Mouse (Mus musculus): ENCODE data around the gene Trim9.
A peak's percentile ranks its signal among the peaks of the same experiment; 100 is the strongest.

The Trim9 gene

GRCm38 (mm10) chr12:70347202-70347841 is at the start of gene Trim9:
Gene Trim9, minus strand, starts transcription at chr12:70347614.
- peak; percentile 59 to 67 for DNase-seq (ENCODE audit: low spot score in 2 of 2)

- no peak for DNase-seq (ENCODE audit: low spot score in 2 of 2)
Measured at GRCm38 (mm10) chr12:70395061-70395460, 47.6 kb upstream of the Trim9 start.

- DNase-seq (ENCODE audit: low spot score in 2 of 2), result no peak
Measured at GRCm38 (mm10) chr12:70391236-70391635, 43.8 kb upstream of the Trim9 start.

DNA sequence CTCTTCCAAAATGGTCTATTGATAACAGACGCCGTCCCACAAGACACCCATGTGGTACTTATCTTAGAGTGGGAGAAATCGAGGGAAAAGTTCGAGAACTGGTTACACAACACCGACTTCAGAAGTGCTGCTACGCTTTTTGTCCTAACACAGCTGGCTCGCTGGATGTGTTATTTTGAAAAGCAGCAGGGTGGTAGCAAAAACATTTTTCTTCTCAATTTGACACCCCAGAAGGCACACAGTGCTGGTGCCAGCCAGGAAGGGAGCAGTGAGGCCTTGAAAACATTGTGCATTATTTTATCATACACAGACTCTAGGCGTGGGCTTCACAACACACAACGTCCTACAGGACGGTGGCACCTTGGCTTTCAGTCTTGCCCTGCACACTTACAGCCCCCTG is 27.6 kb upstream of the Trim9 start:
- no peak for DNase-seq (ENCODE audit: low spot score in 2 of 2)

GRCm38 (mm10) chr12:70372874-70373273 is 25.5 kb upstream of the Trim9 start:
- no peak for DNase-seq (ENCODE audit: low spot score in 2 of 2)

- DNase-seq (ENCODE audit: low spot score in 2 of 2), result no peak
Measured at GRCm38 (mm10) chr12:70369348-70369747, 21.9 kb upstream of the Trim9 start.

DNA sequence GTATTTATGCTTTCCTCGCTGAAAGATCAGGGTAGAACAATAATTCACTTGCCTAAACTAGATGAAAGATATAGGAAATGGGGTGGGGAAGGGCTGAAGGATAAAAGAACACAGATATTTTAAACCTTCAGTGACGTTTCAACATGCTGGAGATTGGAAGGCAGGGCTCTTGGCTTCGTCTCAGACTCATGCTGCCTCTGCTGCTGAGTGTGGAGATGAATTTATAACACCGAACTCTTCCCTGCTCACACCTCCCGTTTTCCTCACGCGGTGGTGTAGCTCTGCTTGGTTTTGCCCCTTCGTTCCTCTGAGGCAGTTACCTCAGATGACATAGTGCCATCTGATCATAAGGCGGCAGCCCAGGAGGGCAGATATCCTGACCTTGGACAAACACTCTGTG is 21.4 kb upstream of the Trim9 start:
- no peak for DNase-seq (ENCODE audit: low spot score in 2 of 2)

GRCm38 (mm10) chr12:70367326-70368248 is 20.2 kb upstream of the Trim9 start:
- peak; percentile 10 to 27 for DNase-seq (ENCODE audit: low spot score in 2 of 2)

GRCm38 (mm10) chr12:70363016-70363415 is 15.6 kb upstream of the Trim9 start:
- DNase-seq (ENCODE audit: low spot score in 2 of 2), result no peak

- no peak for DNase-seq (ENCODE audit: low spot score in 2 of 2)
Measured at GRCm38 (mm10) chr12:70360276-70360675, 12.9 kb upstream of the Trim9 start.

DNA sequence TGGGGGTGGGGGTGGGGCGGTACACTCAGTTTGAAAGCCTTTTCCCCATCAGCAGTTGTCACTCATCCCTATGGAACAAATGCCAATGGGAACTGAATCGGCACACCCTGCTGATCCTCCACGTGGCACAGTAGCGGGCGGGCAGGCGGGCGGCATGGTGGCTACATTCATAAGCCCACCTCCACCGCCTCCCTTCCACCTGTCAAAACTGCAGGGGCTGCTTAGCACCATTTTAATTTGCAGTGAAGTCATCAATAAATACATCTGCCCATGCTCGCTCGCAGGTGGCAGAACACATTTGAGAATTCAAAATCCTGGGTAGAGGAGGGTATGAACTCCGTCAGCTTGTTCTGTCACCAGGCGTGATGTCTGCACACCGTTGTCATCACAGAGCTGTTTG is 12.0 kb upstream of the Trim9 start:
- DNase-seq (ENCODE audit: low spot score in 2 of 2), result no peak

GRCm38 (mm10) chr12:70354926-70355325 is 7.5 kb upstream of the Trim9 start:
- DNase-seq (ENCODE audit: low spot score in 2 of 2), result no peak

DNA sequence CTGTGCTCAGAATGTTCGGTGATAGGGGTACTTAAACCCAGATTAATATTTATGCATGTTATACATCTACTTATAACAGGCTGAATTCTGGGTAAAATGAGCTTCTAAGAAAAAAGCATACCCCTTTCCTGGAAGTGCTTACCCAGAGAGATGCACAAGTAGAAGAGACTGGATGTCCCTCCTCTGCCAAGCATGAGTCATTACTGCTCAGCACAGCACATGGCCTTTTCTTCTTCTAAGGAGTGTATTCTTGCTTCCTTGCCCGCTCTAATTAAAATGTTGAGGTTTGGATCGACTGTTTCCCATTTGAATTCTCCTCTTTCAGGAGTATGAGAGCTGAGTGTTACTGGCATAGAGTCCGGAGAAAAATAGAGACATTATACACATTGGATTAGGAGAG is 3.1 kb upstream of the Trim9 start:
- DNase-seq (ENCODE audit: low spot score in 2 of 2), result no peak

GRCm38 (mm10) chr12:70349788-70350187 is 2.4 kb upstream of the Trim9 start:
- DNase-seq (ENCODE audit: low spot score in 2 of 2), result no peak

DNA sequence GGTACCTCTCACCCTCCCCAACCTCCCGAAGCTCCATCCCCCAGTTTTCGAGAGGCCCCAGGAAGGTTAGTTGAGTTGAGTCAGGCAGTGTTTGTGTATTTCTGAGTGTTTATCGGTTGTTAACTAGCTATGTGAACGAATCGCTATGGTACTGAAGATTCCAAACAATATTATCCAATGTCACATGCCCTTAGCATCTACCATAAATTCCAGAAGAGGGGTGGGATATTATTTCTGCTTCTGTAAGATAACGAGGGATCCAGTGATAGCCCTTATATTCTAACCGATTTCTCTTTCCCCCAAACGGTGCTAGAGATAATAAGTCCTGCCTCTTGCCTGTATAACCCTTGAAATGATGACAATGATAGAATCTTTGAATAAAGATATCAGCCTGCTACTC is 612 bp upstream of the Trim9 start:
- no peak for DNase-seq (ENCODE audit: low spot score in 2 of 2)

GRCm38 (mm10) chr12:70346139-70347026 is 1.0 kb downstream of the Trim9 start:
- DNase-seq (ENCODE audit: low spot score in 2 of 2), result no peak

GRCm38 (mm10) chr12:70345531-70346138 is 1.8 kb downstream of the Trim9 start:
- no peak for DNase-seq (ENCODE audit: low spot score in 2 of 2)

- no peak for DNase-seq (ENCODE audit: low spot score in 2 of 2)
Measured at GRCm38 (mm10) chr12:70335176-70335575, 12.2 kb downstream of the Trim9 start.

DNA sequence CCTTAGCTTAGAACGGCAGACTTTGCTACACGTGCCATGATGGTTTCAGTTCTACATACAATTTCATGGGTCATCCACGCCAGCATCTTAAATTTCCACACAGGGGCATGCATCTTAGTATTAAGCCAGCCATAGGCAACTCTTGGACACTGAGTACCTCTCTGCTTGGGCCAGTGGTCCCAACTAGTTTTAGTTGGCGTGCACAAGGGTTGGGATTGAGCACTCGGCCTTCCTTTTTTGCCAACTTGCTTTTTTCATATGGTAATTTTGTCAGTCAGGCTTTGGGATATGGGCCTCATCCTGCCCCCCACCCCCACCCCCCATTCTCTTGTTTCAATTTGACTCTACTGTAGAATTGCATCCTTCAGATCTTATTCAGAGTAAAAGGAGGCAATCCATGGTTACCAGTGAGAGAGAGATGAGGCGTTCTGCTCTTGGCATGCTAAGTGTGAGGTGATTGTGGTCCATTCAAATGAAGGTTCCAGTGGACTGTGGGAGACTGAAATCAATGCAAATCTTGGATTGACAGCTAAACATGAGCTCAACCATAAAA is 14.1 kb downstream of the Trim9 start:
- no peak for DNase-seq (ENCODE audit: low spot score in 2 of 2)

DNA sequence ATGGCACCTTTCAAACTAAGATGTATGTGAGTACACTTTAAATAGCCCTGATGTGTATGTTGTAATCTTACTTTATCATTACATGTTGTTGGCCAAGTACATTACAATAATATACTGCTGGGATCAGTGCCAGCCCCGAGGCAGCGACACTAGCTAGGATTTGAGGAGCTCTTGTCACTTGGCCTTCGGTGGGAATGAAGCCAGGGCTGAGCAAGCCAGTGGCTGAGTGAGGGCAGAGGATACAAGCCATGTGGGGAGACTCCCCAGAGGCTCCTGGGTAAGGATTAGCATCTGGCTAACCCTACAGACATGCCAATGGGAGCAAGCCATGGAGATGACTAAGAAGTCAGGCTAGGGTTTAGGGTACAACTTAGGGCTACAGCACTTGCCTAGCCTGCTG is 18.4 kb downstream of the Trim9 start:
- no peak for DNase-seq (ENCODE audit: low spot score in 2 of 2)

DNA sequence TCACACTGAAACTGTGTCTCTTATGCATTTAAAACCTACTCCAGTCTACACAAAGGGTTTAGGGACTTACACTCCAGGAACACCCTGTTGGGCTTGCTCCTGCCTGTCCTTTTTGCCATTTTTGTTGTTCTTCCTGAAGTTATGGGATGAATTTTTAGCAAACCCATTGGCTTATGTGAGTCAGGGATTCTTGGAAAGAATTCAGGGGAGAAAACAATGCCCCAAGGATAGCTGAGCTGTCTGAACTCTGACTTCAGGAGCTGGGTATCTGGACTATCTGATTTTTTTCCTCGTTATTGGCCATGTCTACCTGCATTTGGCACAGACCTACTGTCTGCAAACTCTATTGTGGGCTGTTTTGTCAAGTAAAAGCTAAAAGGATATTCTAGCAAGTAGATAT is 20.5 kb downstream of the Trim9 start:
- DNase-seq (ENCODE audit: low spot score in 2 of 2), result no peak

Data from spleen, postnatal 36 days (tissue).